Mouse (Mus musculus) spleen, adult 12 weeks (tissue): ENCODE results near the gene A230050P20Rik.

Experiments
- DNase-seq: peaks from one replicate; pipeline ENCODE4 v3.0.0; 2022; ENCODE audit warnings: low spot score

The A230050P20Rik gene

GRCm38 (mm10) chr9:20895382-20895781 lies 26.9 kb downstream of the A230050P20Rik start:
- no peak for DNase-seq

GRCm38 (mm10) chr9:20897736-20898510 lies 29.5 kb downstream of the A230050P20Rik start:
- DNase-seq = no peak

- DNase-seq = peak; percentile 76
Measured at GRCm38 (mm10) chr9:20898511-20899073, 30.1 kb downstream of the A230050P20Rik start, which contains the start of gene Eif3g. TSS of gene Eif3g (minus strand) at chr9:20898623.

- DNase-seq = no peak
Measured at GRCm38 (mm10) chr9:20901466-20902173, 33.2 kb downstream of the A230050P20Rik start.

- no peak for DNase-seq
Measured at GRCm38 (mm10) chr9:20902174-20902491, 33.7 kb downstream of the A230050P20Rik start.

- DNase-seq = no peak
Measured at GRCm38 (mm10) chr9:20909948-20910347, 41.5 kb downstream of the A230050P20Rik start.

GRCm38 (mm10) chr9:20916160-20916559 lies 47.7 kb downstream of the A230050P20Rik start:
- peak; percentile 12 for DNase-seq

- no peak for DNase-seq
Measured at GRCm38 (mm10) chr9:20923258-20923657, 54.8 kb downstream of the A230050P20Rik start.
